In the genomic region with DNA sequence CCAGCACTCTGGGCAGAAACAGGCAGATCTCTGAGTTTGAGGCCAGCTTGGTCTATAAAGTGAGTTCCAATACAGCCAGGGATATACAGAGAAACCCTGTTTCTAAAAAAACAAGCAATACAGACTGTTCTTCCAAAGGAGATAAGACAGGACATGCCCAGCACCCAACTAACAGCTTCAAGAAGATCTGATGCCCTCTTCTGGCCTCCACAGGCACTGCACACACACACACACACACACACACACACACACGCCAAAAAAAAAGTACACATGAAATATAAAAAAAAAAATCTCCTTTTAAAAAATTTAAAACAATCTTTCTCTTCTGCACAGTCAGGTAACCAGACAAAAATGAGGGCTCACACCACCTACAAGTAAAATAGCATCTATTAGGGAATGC, we compare ENCODE assay signal across 31 mouse cellular contexts. TPM values are rescaled to one million over a fixed set of nuclear protein-coding genes. Genes with fewer than 3 reads are reported as not detected.
A peak's percentile ranks its signal among the peaks of the same experiment; 100 is the strongest.
DNase-seq lines count a peak whose midpoint lies in the region; ATAC-seq and TF ChIP-seq lines count a peak whose summit lies in the region.
"Had no signal": no experiment of that assay in that cellular context is flagged by ENCODE, and none has a peak within 500 bp of the region (broad histone marks: within the 10 kb centered on the region; RNA-seq: fewer than 3 reads in every experiment).

No protein-coding gene starts in this region.

- TF ChIP-seq CTCF in intestine, postnatal 0 days (IDR thresholded peaks at IDR 0.05; ENCODE audit: low read depth) = 0 out of 2 replicates have a peak, but pooled peaks have one; percentile 15
- peak; percentile 45 for TF ChIP-seq CTCF in E14TG2a.4 (conservative IDR thresholded peaks at IDR 0.05; ENCODE audit: low read length)
- peak; percentile 25; the same call in 1 of the 2 replicates for TF ChIP-seq CTCF in stomach, postnatal 0 days (IDR thresholded peaks at IDR 0.05; ENCODE audit: low read depth)

- H3K27me3 ChIP-seq in intestine, postnatal 0 days (replicated peaks; ENCODE audit: control insufficient read depth, insufficient read depth, low read length) = no peaks in the 10 kb centered on the region
- H3K27me3 ChIP-seq in intestine, embryonic 16.5 days (replicated peaks; ENCODE audit: control insufficient read depth, insufficient read depth, low read length) = no peaks in the 10 kb centered on the region
- no peaks in the 10 kb centered on the region for H3K27me3 ChIP-seq in E14TG2a.4 (ENCODE audit: insufficient read depth, low read length)
- no peaks in the 10 kb centered on the region for H3K27me3 ChIP-seq in stomach, postnatal 0 days (ENCODE audit: control insufficient read depth, insufficient read depth, low read length)
- H3K27me3 ChIP-seq: embryonic facial prominence, embryonic 13.5 days; forebrain, embryonic 13.5 days; heart, embryonic 12.5 days; heart, embryonic 15.5 days; hindbrain, embryonic 13.5 days; intestine, embryonic 15.5 days; Patski had no signal

- ATAC-seq in intestine, postnatal 0 days = no peak
- no peak for ATAC-seq in intestine, embryonic 16.5 days
- no peak for ATAC-seq in stomach, postnatal 0 days (ENCODE audit: low FRiP score, low TSS enrichment)
- no peak for ATAC-seq in megakaryocyte, adult 5-6 weeks (ENCODE audit: poor library complexity, severe bottlenecking)
- ATAC-seq: activated CD4-positive, CD25-positive, alpha-beta regulatory T cell, adult 4 months; CD4-positive, CD25-positive, alpha-beta regulatory T cell, adult 4 months; forebrain, embryonic 13.5 days; forebrain, embryonic 16.5 days; hindbrain, embryonic 16.5 days; intestine, embryonic 15.5 days; Patski had no signal

- H3K27ac ChIP-seq in intestine, postnatal 0 days (ENCODE audit: low read depth, low read length) = no peak overlapping the region
- H3K27ac ChIP-seq in intestine, embryonic 16.5 days (ENCODE audit: low read length) = no peak overlapping the region
- no peak overlapping the region for H3K27ac ChIP-seq in ES-E14 (ENCODE audit: insufficient read depth, low read depth, low read length, poor library complexity, severe bottlenecking)
- H3K27ac ChIP-seq in stomach, postnatal 0 days (replicated peaks) = no peak overlapping the region
- H3K27ac ChIP-seq: embryonic facial prominence, embryonic 10.5 days; embryonic facial prominence, embryonic 13.5 days; forebrain, embryonic 13.5 days; heart, embryonic 15.5 days; hindbrain, embryonic 10.5 days; hindbrain, embryonic 13.5 days; intestine, embryonic 15.5 days had no signal

- no peak for DNase-seq in ES-E14 (ENCODE audit: low read depth, low spot score)
- DNase-seq in stomach, postnatal 0 days (ENCODE audit: low spot score) = no peak
- DNase-seq: adrenal gland, adult 8-10 months; adrenal gland, postnatal 25 days; cerebellum, adult 11-12 months; cerebellum, adult 8-10 months; cerebellum, postnatal 10 days; cerebellum, postnatal 36 days; embryo, embryonic 11 days; gastrocnemius, postnatal 10 days; heart, adult 18-20 months; heart, postnatal 36 days had no signal

- H3K4me1 ChIP-seq in intestine, postnatal 0 days (replicated peaks; ENCODE audit: control insufficient read depth, insufficient read depth, low read length) = no peaks in the 10 kb centered on the region
- peaks cover 6% of the 10 kb centered on the region for H3K4me1 ChIP-seq in intestine, embryonic 16.5 days (ENCODE audit: control insufficient read depth, insufficient read depth, low read length)
- H3K4me1 ChIP-seq in E14TG2a.4 (replicated peaks; ENCODE audit: low read depth, low read length) = peaks cover 33% of the 10 kb centered on the region
- 0 out of 4 replicates have a peak, but pooled peaks cover 0 to 2% of the 10 kb centered on the region in 2 experiments for H3K4me1 ChIP-seq in ES-E14 (ENCODE audit: control insufficient read depth in 2 of 2, insufficient read depth in 2 of 2, low read length in 2 of 2, poor library complexity in 1 of 2)
- no peaks in the 10 kb centered on the region for H3K4me1 ChIP-seq in stomach, postnatal 0 days (replicated peaks; ENCODE audit: control insufficient read depth, insufficient read depth)
- H3K4me1 ChIP-seq: forebrain, embryonic 13.5 days; hindbrain, embryonic 10.5 days had no signal

- no peak overlapping the region for H3K4me2 ChIP-seq in intestine, postnatal 0 days (replicated peaks; ENCODE audit: low read depth)
- H3K4me2 ChIP-seq in intestine, embryonic 16.5 days (ENCODE audit: low read depth, low read length) = no peak overlapping the region
- no peak overlapping the region for H3K4me2 ChIP-seq in stomach, postnatal 0 days (replicated peaks; ENCODE audit: low read depth)
- H3K4me2 ChIP-seq: embryonic facial prominence, embryonic 13.5 days; forebrain, embryonic 13.5 days; heart, embryonic 12.5 days; heart, embryonic 15.5 days; hindbrain, embryonic 13.5 days; intestine, embryonic 15.5 days had no signal

- H3K9me3 ChIP-seq in intestine, postnatal 0 days (ENCODE audit: control insufficient read depth) = no peaks in the 10 kb centered on the region
- no peaks in the 10 kb centered on the region for H3K9me3 ChIP-seq in intestine, embryonic 16.5 days (ENCODE audit: control insufficient read depth, low read length)
- H3K9me3 ChIP-seq in E14TG2a.4 (ENCODE audit: low read length) (no peaks in the 10 kb centered on the region), ES-E14 (ENCODE audit: control insufficient read depth, insufficient read depth, low read depth, low read length) (no peaks in the 10 kb centered on the region)
- no peaks in the 10 kb centered on the region for H3K9me3 ChIP-seq in stomach, postnatal 0 days (ENCODE audit: control insufficient read depth, low read length)
- H3K9me3 ChIP-seq: embryonic facial prominence, embryonic 10.5 days; embryonic facial prominence, embryonic 13.5 days; G1E; heart, embryonic 15.5 days; hindbrain, embryonic 13.5 days; intestine, embryonic 15.5 days had no signal

- H3K36me3 ChIP-seq in intestine, postnatal 0 days (ENCODE audit: control insufficient read depth, insufficient read depth) = no peaks in the 10 kb centered on the region
- no peaks in the 10 kb centered on the region for H3K36me3 ChIP-seq in intestine, embryonic 16.5 days (ENCODE audit: control insufficient read depth, insufficient read depth, low read length)
- H3K36me3 ChIP-seq in E14TG2a.4 (ENCODE audit: insufficient read depth, low read length) (no peaks in the 10 kb centered on the region), ES-E14 (ENCODE audit: control insufficient read depth, insufficient read depth, low read length, poor library complexity, severe bottlenecking) (no peaks in the 10 kb centered on the region)
- no peaks in the 10 kb centered on the region for H3K36me3 ChIP-seq in stomach, postnatal 0 days (ENCODE audit: control insufficient read depth, insufficient read depth, low read length)
- H3K36me3 ChIP-seq: embryonic facial prominence, embryonic 10.5 days; embryonic facial prominence, embryonic 13.5 days; G1E; heart, embryonic 15.5 days; hindbrain, embryonic 13.5 days; intestine, embryonic 15.5 days had no signal

- no peak overlapping the region for H3K4me3 ChIP-seq in intestine, postnatal 0 days (ENCODE audit: low read depth, low read length)
- H3K4me3 ChIP-seq in intestine, embryonic 16.5 days (ENCODE audit: low read length) = no peak overlapping the region
- H3K4me3 ChIP-seq in E14TG2a.4 (replicated peaks; ENCODE audit: low read length) (no peak overlapping the region), ES-E14 (ENCODE audit: insufficient read depth in 1 of 2, low read depth in 1 of 2, low read length in 2 of 2, poor library complexity in 1 of 2, severe bottlenecking in 1 of 2) (no peak overlapping the region)
- H3K4me3 ChIP-seq in stomach, postnatal 0 days (ENCODE audit: low read depth, low read length) = no peak overlapping the region
- H3K4me3 ChIP-seq: embryonic facial prominence, embryonic 10.5 days; embryonic facial prominence, embryonic 13.5 days; erythroblast, embryonic 14.5 days; forebrain, embryonic 13.5 days; heart, embryonic 12.5 days; heart, embryonic 15.5 days; hindbrain, embryonic 10.5 days; hindbrain, embryonic 13.5 days; intestine, embryonic 15.5 days had no signal

- in situ Hi-C loops in ES-E14 (cut with MboI; ENCODE audit: low sequenced_read_pairs in 2 of 2, unreplicated experiment in 2 of 2) = no loop called here

- WGBS in intestine, postnatal 0 days = 92% methylated on average over 1 of the region's 1 CpGs
- 100% methylated on average over 1 of the region's 1 CpGs for WGBS in intestine, embryonic 16.5 days
- 89% methylated on average over 1 of the region's 1 CpGs for WGBS in stomach, postnatal 0 days

- H3K9ac ChIP-seq in intestine, postnatal 0 days (ENCODE audit: low read depth, low read length) = no peak overlapping the region
- H3K9ac ChIP-seq in intestine, embryonic 16.5 days (ENCODE audit: low read depth, low read length) = no peak overlapping the region
- no peak overlapping the region for H3K9ac ChIP-seq in ES-E14 (ENCODE audit: insufficient read depth, low read depth, low read length, poor library complexity, severe bottlenecking)
- no peak overlapping the region for H3K9ac ChIP-seq in stomach, postnatal 0 days (ENCODE audit: low read length)
- H3K9ac ChIP-seq: embryonic facial prominence, embryonic 13.5 days; forebrain, embryonic 13.5 days; heart, embryonic 12.5 days; heart, embryonic 15.5 days; hindbrain, embryonic 13.5 days; intestine, embryonic 15.5 days had no signal

- no peak for TF ChIP-seq EP300 in stomach, postnatal 0 days (optimal IDR thresholded peaks at IDR 0.05)

TF ChIP-seq in ES-E14, 5 proteins besides CTCF, POLR2A, EP300 and RAD21:
- TF ChIP-seq CHD2 (IDR thresholded peaks at IDR 0.05; ENCODE audit: low read depth, low read length) (no peak), HCFC1 (IDR thresholded peaks at IDR 0.05; ENCODE audit: borderline replicate concordance, insufficient read depth, low read length) (no peak), ZNF384 (IDR thresholded peaks at IDR 0.05; ENCODE audit: low read depth, low read length) (peak; percentile 83)

RNA-seq across cellular contexts. Expression of a gene that starts 7.8 kb away (rescaled TPM):
- 17.9 and 19.3 TPM in 2 replicates for polyA plus RNA-seq in intestine, postnatal 0 days (2015; fragmentation: Nextera tagmentation; extraction: Ambion mirVana)
- 24.7 and 26.6 TPM in 2 replicates for polyA plus RNA-seq in intestine, embryonic 16.5 days (2015; fragmentation: Nextera tagmentation; extraction: Ambion mirVana)
- total RNA-seq in ES-E14 (2012; rRNA removed) = 17.4 and 21.6 TPM in 2 replicates
- polyA plus RNA-seq in stomach, postnatal 0 days (2015; fragmentation: Nextera tagmentation; extraction: Ambion mirVana) = 14.8 and 14.9 TPM in 2 replicates
- total RNA-seq in megakaryocyte, adult 5-6 weeks (2015) = 4.3 and 4.6 TPM in 2 replicates
- total RNA-seq in megakaryocyte, adult 5-6 weeks (2017) = 2.2 and 2.5 TPM in 2 replicates
- polyA plus RNA-seq: erythroblast, embryonic 14.5 days; G1E had no signal

RNA-seq across cellular contexts. Expression of a gene that starts 20.6 kb away (rescaled TPM):
- polyA plus RNA-seq in intestine, postnatal 0 days (2015; fragmentation: Nextera tagmentation; extraction: Ambion mirVana) = 3.2 and 3.3 TPM in 2 replicates
- polyA plus RNA-seq in intestine, embryonic 16.5 days (2015; fragmentation: Nextera tagmentation; extraction: Ambion mirVana) = 5.4 and 5.8 TPM in 2 replicates
- 4.0 and 6.2 TPM in 2 replicates for total RNA-seq in ES-E14 (2012; rRNA removed)
- 4.3 and 4.6 TPM in 2 replicates for polyA plus RNA-seq in stomach, postnatal 0 days (2015; fragmentation: Nextera tagmentation; extraction: Ambion mirVana)
- 0.13 TPM in 1 of 2 replicates, not detected in the other for total RNA-seq in megakaryocyte, adult 5-6 weeks (2015)
- not detected in 2 replicates for total RNA-seq in megakaryocyte, adult 5-6 weeks (2017)
- total RNA-seq: G1E had no signal
- polyA plus RNA-seq: activated CD4-positive, CD25-positive, alpha-beta regulatory T cell, adult 4 months; CD4-positive, CD25-positive, alpha-beta regulatory T cell, adult 4 months; erythroblast, embryonic 14.5 days; G1E; Patski had no signal
